Mouse (Mus musculus) bone marrow macrophage, adult 2 months (primary cell): ENCODE data around the gene Fndc10. TPM values are rescaled to one million over a fixed set of nuclear protein-coding genes. Genes with fewer than 3 reads are reported as not detected.
"Not testable (repeated sequence)": the region's sequence is repeated elsewhere in the genome, so short reads cannot be mapped to it uniquely, and the experiment has no call there.

Source experiments
- H3K27ac ChIP-seq: 2 replicates; pipeline ENCODE4 v1.5.1; 2012; ENCODE audit warnings: low read depth, low read length; ENCODE audit not compliant: insufficient read depth
- H3K4me1 ChIP-seq: 2 replicates; pipeline ENCODE4 v1.6.1; 2012; ENCODE audit warnings: low read length; ENCODE audit not compliant: control insufficient read depth, insufficient read depth
- H3K4me3 ChIP-seq: 2 replicates; pipeline ENCODE4 v1.5.1; 2012; ENCODE audit warnings: mild to moderate bottlenecking, low read length, moderate library complexity; ENCODE audit not compliant: insufficient read depth
- CTCF ChIP-seq: IDR thresholded peaks from 2 replicates; pipeline ENCODE4 v1.5.1; 2012; ENCODE audit warnings: low read depth, mild to moderate bottlenecking, low read length, moderate library complexity
- POLR2A ChIP-seq: IDR thresholded peaks from 2 replicates; pipeline ENCODE4 v1.6.1; 2012; ENCODE audit warnings: mild to moderate bottlenecking, low read depth, low read length, borderline replicate concordance
- polyA plus RNA-seq: library from polyadenylated mRNA; stranded (reverse); fragments of >200 nt; gene quantifications from 2 replicates; pipeline ENCODE4 v1.2.4, GENCODE M21; 2012; ENCODE audit not compliant: missing spikeins, insufficient read depth, insufficient read length

The Fndc10 gene
- polyA plus RNA-seq, 1 experiment, result 1.0 TPM

DNA sequence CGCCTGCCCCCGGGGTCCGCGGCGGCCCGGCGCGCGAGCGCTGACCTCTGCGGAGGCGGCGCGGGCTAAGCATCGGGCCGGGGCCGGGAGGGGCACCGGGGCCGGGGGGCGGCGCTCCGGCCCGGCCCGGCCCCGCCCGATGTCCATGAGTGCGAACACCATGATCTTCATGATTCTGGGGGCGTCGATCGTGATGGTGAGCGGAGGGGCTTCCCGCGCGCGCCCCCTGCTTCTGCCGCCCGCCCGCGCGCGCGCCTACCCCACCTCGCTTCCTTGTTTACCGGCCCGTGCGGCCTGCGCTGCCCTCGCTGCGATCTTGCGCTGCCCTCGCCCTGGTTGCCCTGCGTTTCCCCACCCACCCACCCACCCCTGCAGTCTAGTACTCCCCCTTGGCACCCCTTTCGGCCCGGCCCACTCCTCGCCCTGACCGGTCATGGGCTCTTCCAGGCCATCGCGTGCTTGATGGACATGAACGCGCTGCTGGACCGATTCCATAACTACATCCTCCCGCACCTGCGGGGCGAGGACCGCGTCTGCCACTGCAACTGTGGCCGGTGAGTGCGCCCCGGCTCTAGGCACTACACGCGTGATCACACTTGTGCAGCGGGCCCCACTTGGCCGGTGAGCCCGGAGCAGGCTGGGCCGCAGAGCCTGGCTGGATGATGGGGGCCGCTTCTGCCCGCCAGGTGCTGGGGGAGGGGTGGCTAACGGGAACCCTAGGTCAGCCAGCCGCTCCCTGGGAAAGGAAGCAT, 41.0 kb downstream of the Fndc10 start:
- H3K4me3 ChIP-seq, result peak overlapping the region; percentile 77
- TF ChIP-seq POLR2A (no peak), CTCF (no peak)
- peaks cover 34% of the 10 kb centered on the region for H3K4me1 ChIP-seq
- H3K27ac ChIP-seq, result peak overlapping the region; percentile 85

DNA sequence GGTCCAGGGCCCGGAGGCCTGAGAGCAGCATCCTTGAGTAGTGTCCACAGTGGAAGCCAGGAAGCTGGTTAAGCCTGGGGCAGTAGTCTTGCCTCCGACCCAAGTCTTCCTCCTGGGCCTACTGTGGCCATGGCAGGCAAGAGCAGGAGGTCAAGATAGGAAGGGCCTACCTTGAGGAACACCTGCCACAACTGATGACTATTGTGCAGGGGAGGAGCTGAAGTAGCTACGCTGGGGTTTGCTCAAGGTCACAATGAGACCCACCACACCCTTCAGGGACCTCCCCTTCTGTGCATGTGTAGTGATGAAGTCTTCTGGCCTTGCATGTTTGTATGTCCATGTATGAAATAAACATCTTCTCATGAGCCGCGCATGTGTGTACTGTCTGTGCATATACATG, 41.6 kb downstream of the Fndc10 start:
- peaks cover 34% of the 10 kb centered on the region for H3K4me1 ChIP-seq
- TF ChIP-seq POLR2A (no peak), CTCF (no peak)
- H3K4me3 ChIP-seq, result peak overlapping the region; percentile 77
- H3K27ac ChIP-seq, result no peak overlapping the region

DNA sequence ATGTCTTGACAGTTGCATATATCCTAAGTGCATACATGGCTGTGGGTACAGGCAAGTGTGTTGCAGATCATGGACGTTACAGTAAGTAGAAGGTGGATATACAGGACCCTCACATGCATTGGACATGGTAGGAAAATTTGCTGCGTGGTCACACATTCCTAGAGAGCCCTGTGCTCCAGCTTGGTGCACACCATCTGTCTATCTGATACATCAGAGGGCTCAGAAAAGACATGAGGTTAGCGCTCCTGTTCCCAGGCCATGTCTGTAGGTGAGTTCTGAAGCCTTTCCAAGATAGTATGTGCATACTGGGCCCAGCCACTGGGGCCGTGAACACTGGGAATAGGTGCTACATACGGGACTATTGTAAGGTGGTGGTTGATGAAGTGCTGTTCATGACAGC, 42.3 kb downstream of the Fndc10 start:
- peaks cover 30% of the 10 kb centered on the region for H3K4me1 ChIP-seq
- no peak overlapping the region for H3K27ac ChIP-seq
- TF ChIP-seq CTCF (no peak), POLR2A (no peak)
- no peak overlapping the region for H3K4me3 ChIP-seq

DNA sequence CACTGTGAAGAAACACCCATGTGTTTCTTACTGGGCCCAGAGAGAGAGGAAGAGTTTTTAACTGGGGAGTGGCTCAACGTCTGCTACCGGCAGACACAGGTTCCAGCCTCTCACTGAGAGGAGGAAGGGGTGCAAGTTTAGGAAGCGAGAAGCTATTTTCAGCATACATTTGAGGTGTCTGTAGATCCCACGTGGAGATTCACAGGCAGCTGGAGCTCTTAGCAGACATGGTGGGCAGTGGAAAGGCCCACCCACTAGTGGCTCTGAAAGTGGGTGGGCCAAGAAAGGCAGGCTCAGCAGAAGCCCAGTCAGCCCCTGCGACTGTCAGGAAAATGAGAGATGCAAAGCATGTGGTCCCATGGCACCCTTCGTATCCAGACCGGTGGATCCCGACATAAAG, 44.1 kb downstream of the Fndc10 start:
- TF ChIP-seq POLR2A (no peak), CTCF (no peak)
- Histone ChIP-seq H3K4me1 (peaks cover 14% of the 10 kb centered on the region), H3K4me3 (no peak overlapping the region), H3K27ac (no peak overlapping the region)

DNA sequence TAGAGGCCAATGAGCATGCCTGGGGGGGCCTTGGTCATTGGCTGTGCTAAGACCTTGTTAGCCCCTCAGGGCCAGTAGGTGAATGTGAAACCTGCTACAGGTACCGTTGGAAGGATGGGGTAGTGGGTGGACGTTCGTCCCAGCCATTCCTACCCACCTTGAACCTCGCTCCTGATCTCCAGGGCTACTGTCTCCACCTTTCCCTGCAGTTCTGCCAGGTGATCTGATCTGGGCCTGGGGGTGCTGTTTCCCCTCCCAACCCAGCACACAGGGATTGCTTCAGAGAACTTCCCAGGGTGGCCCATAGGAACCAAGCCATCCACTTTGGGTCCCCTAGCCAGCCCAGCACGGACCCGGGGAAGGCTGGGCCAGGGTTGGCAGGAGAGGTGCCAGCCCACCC, 45.0 kb downstream of the Fndc10 start:
- Histone ChIP-seq H3K27ac (no peak overlapping the region), H3K4me1 (peaks cover 6% of the 10 kb centered on the region), H3K4me3 (no peak overlapping the region)
- no peak for TF ChIP-seq POLR2A
- TF ChIP-seq CTCF, result no peak

DNA sequence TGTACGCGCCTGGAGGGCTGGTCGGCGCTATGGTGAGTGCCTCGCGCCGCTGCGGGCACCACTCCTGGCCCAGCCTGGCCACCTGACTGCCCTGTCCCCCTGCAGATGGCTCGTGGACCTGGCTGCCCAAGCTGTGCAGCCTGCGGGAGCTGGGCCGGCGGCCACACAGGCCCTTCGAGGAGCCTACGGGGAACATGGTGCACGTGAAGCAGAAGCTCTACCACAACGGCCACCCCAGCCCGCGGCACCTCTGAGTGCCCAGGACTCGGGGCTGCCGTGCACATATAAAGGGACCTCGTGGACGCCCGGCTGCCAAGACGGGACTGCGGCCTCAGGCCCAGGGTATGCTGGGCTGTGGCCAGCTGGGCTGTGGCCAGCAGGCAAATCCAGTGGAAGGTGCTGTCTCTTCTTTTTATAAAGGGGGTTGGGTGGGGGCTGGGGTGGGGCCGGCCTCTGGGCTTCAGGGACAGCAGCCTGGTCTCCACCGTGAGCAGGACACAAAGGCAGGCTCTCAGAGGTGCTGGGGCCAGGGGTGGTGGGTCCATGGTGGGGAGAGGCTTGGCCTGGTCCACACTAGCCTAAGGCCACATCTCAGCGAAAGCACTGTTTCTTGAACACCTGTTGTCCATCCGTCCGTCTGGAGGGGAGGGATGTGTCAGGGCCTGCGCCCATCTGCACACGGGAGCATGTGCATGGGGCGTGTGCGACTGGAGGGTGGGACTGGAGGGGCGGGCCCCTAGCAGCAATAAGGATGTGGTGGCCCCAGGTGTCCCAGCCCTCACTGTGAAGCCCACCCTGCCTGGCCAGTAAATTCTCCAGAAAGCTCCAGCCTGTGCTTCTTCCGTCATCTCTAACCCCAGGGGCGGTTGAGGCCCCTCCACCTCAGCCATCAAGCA, 45.8 kb downstream of the Fndc10 start:
- no peak for TF ChIP-seq POLR2A
- H3K4me3 ChIP-seq, result no peak overlapping the region

DNA sequence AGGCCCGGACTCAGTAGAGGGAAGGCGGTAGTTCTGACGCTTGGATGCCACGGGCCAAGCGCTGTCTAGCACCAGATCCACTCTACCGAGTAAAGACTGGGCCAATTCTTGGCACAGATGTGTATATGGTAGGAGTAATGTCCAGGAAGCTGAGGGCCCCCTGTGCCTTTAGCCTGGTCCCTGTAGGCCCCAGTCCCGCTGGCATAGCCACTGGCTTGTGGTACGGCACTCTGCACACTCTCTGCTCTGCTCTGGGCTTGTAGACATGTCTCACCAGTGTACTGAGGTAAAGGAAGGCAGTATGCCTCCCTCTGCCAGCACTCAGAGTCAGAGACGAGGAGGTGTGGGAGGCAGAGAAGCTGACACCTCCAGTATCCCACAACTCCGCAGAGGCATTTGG, 46.5 kb downstream of the Fndc10 start:
- not testable (repeated sequence) for H3K4me1 ChIP-seq, H3K4me3 ChIP-seq, H3K27ac ChIP-seq

More for the DNA sequence above, 45.8 kb downstream of the Fndc10 start:
- Histone ChIP-seq H3K27ac (no peak overlapping the region), H3K4me1 (peaks cover 6% of the 10 kb centered on the region)

DNA sequence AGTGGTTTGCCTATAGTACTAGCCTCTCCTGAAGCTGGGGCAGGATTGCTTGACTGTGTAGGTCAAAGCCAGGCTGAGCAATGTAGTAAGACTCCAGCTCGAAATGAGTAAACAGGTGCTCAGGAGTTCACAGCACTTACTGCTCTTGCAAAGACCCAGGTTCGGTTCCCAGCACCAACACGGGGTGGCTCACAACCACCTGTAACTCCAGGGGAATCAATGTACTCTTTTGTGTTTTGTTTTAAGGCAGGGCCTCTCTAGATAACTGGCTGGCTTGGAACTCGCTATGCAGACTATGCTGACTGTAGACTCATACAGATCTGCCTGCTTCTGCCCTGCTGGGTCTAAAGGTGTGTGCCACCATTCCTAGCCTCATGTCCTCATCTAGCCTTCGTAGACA, 48.5 kb downstream of the Fndc10 start:
- TF ChIP-seq CTCF (no peak), POLR2A (no peak)
- no peaks in the 10 kb centered on the region for H3K4me1 ChIP-seq
- H3K27ac ChIP-seq, result no peak overlapping the region
- no peak overlapping the region for H3K4me3 ChIP-seq

DNA sequence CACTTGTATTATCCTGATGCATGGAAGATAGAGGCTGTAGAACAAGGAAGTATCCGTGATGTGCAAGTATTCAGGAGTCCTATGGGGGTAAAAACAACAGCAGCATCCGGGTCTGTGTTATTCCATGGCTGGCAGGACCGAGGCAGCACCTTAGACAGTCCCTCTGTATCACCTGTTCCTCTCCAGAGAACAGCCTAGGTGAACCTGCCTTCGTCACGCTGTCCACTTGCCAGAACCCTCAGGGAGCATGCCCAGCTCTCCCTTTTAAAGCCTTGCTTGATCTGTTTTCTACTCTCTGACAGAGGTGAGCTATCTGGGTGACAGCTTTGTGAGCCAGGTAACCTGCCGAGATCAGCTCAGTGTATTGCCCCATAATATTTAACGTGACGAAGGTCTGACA, 50.3 kb downstream of the Fndc10 start:
- Histone ChIP-seq H3K4me3 (no peak overlapping the region), H3K27ac (no peak overlapping the region), H3K4me1 (no peaks in the 10 kb centered on the region)
- TF ChIP-seq CTCF, result no peak
- no peak for TF ChIP-seq POLR2A

DNA sequence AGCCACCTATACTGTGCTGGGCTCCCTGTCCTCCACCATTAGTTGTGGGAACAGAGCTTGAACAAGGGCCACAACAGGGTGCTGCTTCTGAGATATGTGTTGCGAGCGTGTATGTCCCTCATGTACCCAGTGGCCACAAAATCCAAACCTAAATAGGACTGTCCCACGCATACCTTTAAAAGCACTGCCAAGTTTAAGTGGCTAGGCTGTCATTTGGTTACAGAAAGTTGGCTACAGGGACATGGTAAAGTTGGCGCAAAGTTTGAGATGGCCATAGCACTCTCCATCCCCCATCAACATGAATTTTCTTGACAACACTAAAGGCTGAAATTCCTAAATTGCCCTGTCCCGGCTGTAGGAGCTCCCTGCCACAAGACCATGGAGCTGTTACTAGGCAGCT, 51.0 kb downstream of the Fndc10 start:
- Histone ChIP-seq H3K4me1 (no peaks in the 10 kb centered on the region), H3K27ac (no peak overlapping the region), H3K4me3 (no peak overlapping the region)
- TF ChIP-seq POLR2A (no peak), CTCF (no peak)

Other genes with a start within 250 kb of the Fndc10 start
- not detected in 2 replicates for gene Tmem52, start 225.2 kb upstream of the Fndc10 start, polyA plus RNA-seq
- gene Gnb1, start 203.0 kb upstream of the Fndc10 start, polyA plus RNA-seq, result 383 and 389 TPM in 2 replicates
- gene Nadk, start 132.0 kb upstream of the Fndc10 start, polyA plus RNA-seq, result 342 and 382 TPM in 2 replicates
- gene Slc35e2, start 92.9 kb upstream of the Fndc10 start, polyA plus RNA-seq, result 11.2 and 11.4 TPM in 2 replicates
- 102 and 117 TPM in 2 replicates for gene Cdk11b, start 69.5 kb upstream of the Fndc10 start, polyA plus RNA-seq
- gene Gm10563, start 48.9 kb upstream of the Fndc10 start, polyA plus RNA-seq, result not detected in 2 replicates
- 0.64 and 1.9 TPM in 2 replicates for gene Mmp23, start 41.0 kb upstream of the Fndc10 start, polyA plus RNA-seq
- gene Mib2, start 25.1 kb upstream of the Fndc10 start, polyA plus RNA-seq, result 39.9 and 48.7 TPM in 2 replicates
- gene Ssu72, start 10.5 kb downstream of the Fndc10 start, polyA plus RNA-seq, result 99.3 and 107 TPM in 2 replicates
- gene Tmem240, start 40.5 kb downstream of the Fndc10 start, polyA plus RNA-seq, result 1.3 and 1.4 TPM in 2 replicates
- 13.6 and 19.1 TPM in 2 replicates for gene Atad3a, start 66.8 kb downstream of the Fndc10 start, polyA plus RNA-seq
- not detected in 2 replicates for gene Vwa1, start 80.4 kb downstream of the Fndc10 start, polyA plus RNA-seq
- gene Tmem88b, start 91.5 kb downstream of the Fndc10 start, polyA plus RNA-seq, result 0.23 TPM in 1 of 2 replicates, not detected in the other
- gene Ankrd65, start 96.1 kb downstream of the Fndc10 start, polyA plus RNA-seq, result not detected in 2 replicates
- 81.6 and 99.5 TPM in 2 replicates for gene Mrpl20, start 108.5 kb downstream of the Fndc10 start, polyA plus RNA-seq
- 100 and 112 TPM in 2 replicates for gene Ccnl2, start 118.1 kb downstream of the Fndc10 start, polyA plus RNA-seq
- gene Aurkaip1, start 136.9 kb downstream of the Fndc10 start, polyA plus RNA-seq, result 99.3 and 105 TPM in 2 replicates
- gene Mxra8, start 145.3 kb downstream of the Fndc10 start, polyA plus RNA-seq, result 1.2 and 2.7 TPM in 2 replicates
- gene Dvl1, start 153.1 kb downstream of the Fndc10 start, polyA plus RNA-seq, result 20.9 and 27.3 TPM in 2 replicates
- 0.62 and 0.68 TPM in 2 replicates for gene Tas1r3, start 169.0 kb downstream of the Fndc10 start, polyA plus RNA-seq
- gene Cptp, start 175.1 kb downstream of the Fndc10 start, polyA plus RNA-seq, result 11.6 and 13.9 TPM in 2 replicates
- gene Ints11, start 175.2 kb downstream of the Fndc10 start, polyA plus RNA-seq, result 21.4 and 23.0 TPM in 2 replicates
- gene Pusl1, start 197.4 kb downstream of the Fndc10 start, polyA plus RNA-seq, result 10.7 and 13.2 TPM in 2 replicates
- 15.8 and 18.1 TPM in 2 replicates for gene Acap3, start 197.5 kb downstream of the Fndc10 start, polyA plus RNA-seq
- 78.3 and 85.9 TPM in 2 replicates for gene Ube2j2, start 249.5 kb downstream of the Fndc10 start, polyA plus RNA-seq